Mouse (Mus musculus): ENCODE data around the gene 1810010D01Rik.
A peak's percentile ranks its signal among the peaks of the same experiment; 100 is the strongest.

1810010D01Rik gene

GRCm38 (mm10) chr7:145208006-145208405, at the start of gene 1810010D01Rik:
1810010D01Rik (minus strand) TSS chr7:145208119.
- DNase-seq (ENCODE audit: low read depth, low spot score): no peak

GRCm38 (mm10) chr7:145256092-145256491, 48.2 kb upstream of the 1810010D01Rik start:
- DNase-seq (ENCODE audit: low read depth, low spot score): no peak

- no peak for DNase-seq (ENCODE audit: low read depth, low spot score)
These were observed 46.2 kb upstream of the 1810010D01Rik start for GRCm38 (mm10) chr7:145253986-145254630.

- DNase-seq (ENCODE audit: low read depth, low spot score): peak; percentile 60
These were observed 45.0 kb upstream of the 1810010D01Rik start for GRCm38 (mm10) chr7:145252715-145253476.

- DNase-seq (ENCODE audit: low read depth, low spot score): no peak
These were observed 42.3 kb upstream of the 1810010D01Rik start for GRCm38 (mm10) chr7:145250225-145250624.

GRCm38 (mm10) chr7:145248911-145249310, 41.0 kb upstream of the 1810010D01Rik start:
- DNase-seq (ENCODE audit: low read depth, low spot score): no peak

GRCm38 (mm10) chr7:145242851-145243712, 35.2 kb upstream of the 1810010D01Rik start:
- peak; percentile 54 for DNase-seq (ENCODE audit: low read depth, low spot score)

GRCm38 (mm10) chr7:145242028-145242427, 34.1 kb upstream of the 1810010D01Rik start:
- no peak for DNase-seq (ENCODE audit: low read depth, low spot score)

- no peak for DNase-seq (ENCODE audit: low read depth, low spot score)
These were observed 33.0 kb upstream of the 1810010D01Rik start for GRCm38 (mm10) chr7:145240929-145241328.

GRCm38 (mm10) chr7:145239736-145240505, 32.0 kb upstream of the 1810010D01Rik start:
- DNase-seq (ENCODE audit: low read depth, low spot score): no peak

- no peak for DNase-seq (ENCODE audit: low read depth, low spot score)
These were observed 31.2 kb upstream of the 1810010D01Rik start for GRCm38 (mm10) chr7:145239145-145239544.

GRCm38 (mm10) chr7:145234841-145235790, 27.2 kb upstream of the 1810010D01Rik start:
- no peak for DNase-seq (ENCODE audit: low read depth, low spot score)

GRCm38 (mm10) chr7:145231659-145232058, 23.7 kb upstream of the 1810010D01Rik start:
- DNase-seq (ENCODE audit: low read depth, low spot score): no peak

GRCm38 (mm10) chr7:145226641-145227040, 18.7 kb upstream of the 1810010D01Rik start:
- no peak for DNase-seq (ENCODE audit: low read depth, low spot score)

- DNase-seq (ENCODE audit: low read depth, low spot score): no peak
These were observed 17.7 kb upstream of the 1810010D01Rik start for GRCm38 (mm10) chr7:145225626-145226025.

GRCm38 (mm10) chr7:145221841-145222689, 14.1 kb upstream of the 1810010D01Rik start:
- no peak for DNase-seq (ENCODE audit: low read depth, low spot score)

- DNase-seq (ENCODE audit: low read depth, low spot score): no peak
These were observed 13.4 kb upstream of the 1810010D01Rik start for GRCm38 (mm10) chr7:145221346-145221745.

- DNase-seq (ENCODE audit: low read depth, low spot score): no peak
These were observed 11.5 kb upstream of the 1810010D01Rik start for GRCm38 (mm10) chr7:145219420-145219831.

- DNase-seq (ENCODE audit: low read depth, low spot score): no peak
These were observed 8.7 kb upstream of the 1810010D01Rik start for GRCm38 (mm10) chr7:145216591-145216990.
